Mouse (Mus musculus) heart, postnatal 36 days (tissue): ENCODE results near the gene Zfp169. TPM values are rescaled to one million over a fixed set of nuclear protein-coding genes. Genes with fewer than 3 reads are reported as not detected.

Experiments used
- microRNA-seq, 2 experiments: library from miRNA; unstranded; fragments of <30 nt; microRNA quantifications; one replicate each; pipeline ENCODE4 v1.2.0; 2021; ENCODE audit warnings: borderline number of aligned reads in 2 of 2
- total RNA-seq, 2 experiments: library from RNA; stranded (reverse); gene quantifications; 2 replicates each; pipeline ENCODE4 v1.2.3; 2021

The Zfp169 gene
- total RNA-seq, 2 experiments from 2014 or later: 3.7 to 4.9 TPM

Small RNAs within 50 kb of the gene (microRNA-seq; reads per million reads assigned to microRNA genes)
- gene Gm24111 (0 reads per million in 2 experiments), gene Mirlet7a-1 (981 to 1,128 reads per million in 2 experiments), gene Mirlet7d (70,886 to 76,551 reads per million in 2 experiments), gene Mirlet7f-1 (0 reads per million in 2 experiments)

Other genes with a start within 250 kb of the Zfp169 start
- not detected for gene A830005F24Rik, start 119 bp upstream of the Zfp169 start, total RNA-seq
- gene Ptpdc1, start 112.2 kb upstream of the Zfp169 start, total RNA-seq: 1 to 10 TPM; 4.6 to 5.4 TPM
- gene Barx1, start 149.5 kb upstream of the Zfp169 start, total RNA-seq: not detected